Mouse (Mus musculus): ENCODE data around the gene Ces2c.
"Not testable (repeated sequence)": the region's sequence is repeated elsewhere in the genome, so short reads cannot be mapped to it uniquely, and the experiment has no call there.

GRCm38 (mm10) chr8:104886223-104886926 is 39.5 kb downstream of the Ces2c start:
- TF ChIP-seq EP300 (IDR thresholded peaks at IDR 0.05; ENCODE audit: insufficient read depth, low read depth, low read length); POLR2A (IDR thresholded peaks at IDR 0.05; ENCODE audit: insufficient read depth, low read length); CTCF (IDR thresholded peaks at IDR 0.05; ENCODE audit: low read depth, low read length): not testable (repeated sequence)
